Mouse (Mus musculus): ENCODE results near the gene Gm10491. TPM values are rescaled to one million over a fixed set of nuclear protein-coding genes. Genes with fewer than 3 reads are reported as not detected.

Gene Gm10491
- not detected in 2 replicates for polyA plus RNA-seq (2014; fragmentation: Nextera tagmentation; extraction: Ambion mirVana)

- H3K4me3 ChIP-seq (ENCODE audit: low read depth, low read length): no peak within 1 kb of the TSS
- H3K36me3 ChIP-seq (ENCODE audit: control insufficient read depth, insufficient read depth, low read length): no peaks in the 10 kb centered on the region; the same call in 1 of the 2 replicates
- H3K27me3 ChIP-seq (ENCODE audit: control insufficient read depth, insufficient read depth, low read length): no peaks in the 10 kb centered on the region
- 81% methylated on average over 5 of the region's 5 CpGs for WGBS
- DNase-seq (ENCODE audit: low spot score, missing footprints) (no peak), ATAC-seq (ENCODE audit: low FRiP score) (no peak)
- H3K9me3 ChIP-seq (ENCODE audit: control insufficient read depth, low read length): no peaks in the 10 kb centered on the region
- no peak within 1 kb of the TSS for H3K4me2 ChIP-seq
- no peak within 1 kb of the TSS for H3K9ac ChIP-seq (ENCODE audit: low read length)
- no peak within 1 kb of the TSS for H3K27ac ChIP-seq (ENCODE audit: low read depth, low read length)
- H3K4me1 ChIP-seq (ENCODE audit: control insufficient read depth, insufficient read depth, low read length): no peaks in the 10 kb centered on the region
Observed at GRCm38 (mm10) chrX:7907735-7908134, at the start of gene Gm10491. Gm10491 (minus strand) TSS chrX:7907835.

- H3K4me2 ChIP-seq: no peak overlapping the region
- no peaks in the 10 kb centered on the region; the same call in 1 of the 2 replicates for H3K4me1 ChIP-seq (ENCODE audit: control insufficient read depth, insufficient read depth, low read length)
- no peak overlapping the region for H3K27ac ChIP-seq (ENCODE audit: low read depth, low read length)
- no peaks in the 10 kb centered on the region for H3K36me3 ChIP-seq (ENCODE audit: control insufficient read depth, insufficient read depth, low read length)
- H3K4me3 ChIP-seq (ENCODE audit: low read depth, low read length): no peak overlapping the region
- WGBS: 96% methylated on average over 7 of the region's 7 CpGs
- no peak overlapping the region for H3K9ac ChIP-seq (ENCODE audit: low read length)
- H3K27me3 ChIP-seq (ENCODE audit: control insufficient read depth, insufficient read depth, low read length): no peaks in the 10 kb centered on the region
- DNase-seq (ENCODE audit: low spot score, missing footprints) (no peak), ATAC-seq (ENCODE audit: low FRiP score) (no peak)
- H3K9me3 ChIP-seq (ENCODE audit: control insufficient read depth, low read length): no peaks in the 10 kb centered on the region
Observed at GRCm38 (mm10) chrX:7950091-7950490, 42.5 kb upstream of the Gm10491 start.

- H3K36me3 ChIP-seq (ENCODE audit: control insufficient read depth, insufficient read depth, low read length): no peaks in the 10 kb centered on the region
- H3K9me3 ChIP-seq (ENCODE audit: control insufficient read depth, low read length): no peaks in the 10 kb centered on the region
- peak overlapping the region; percentile 47; the same call in 1 of the 2 replicates for H3K9ac ChIP-seq (ENCODE audit: low read length)
- no peaks in the 10 kb centered on the region for H3K27me3 ChIP-seq (ENCODE audit: control insufficient read depth, insufficient read depth, low read length)
- ATAC-seq (ENCODE audit: low FRiP score) (no peak), DNase-seq (ENCODE audit: low spot score, missing footprints) (peak; percentile 98)
- peak overlapping the region; percentile 25 for H3K4me3 ChIP-seq (ENCODE audit: low read depth, low read length)
- 10% methylated on average over 38 of the region's 38 CpGs for WGBS
- no peaks in the 10 kb centered on the region; the same call in 1 of the 2 replicates for H3K4me1 ChIP-seq (ENCODE audit: control insufficient read depth, insufficient read depth, low read length)
- peak overlapping the region; percentile 43 for H3K4me2 ChIP-seq
- H3K27ac ChIP-seq (ENCODE audit: low read depth, low read length): no peak overlapping the region; the same call in 1 of the 2 replicates
Observed at GRCm38 (mm10) chrX:7947900-7948492, 40.4 kb upstream of the Gm10491 start.

- Histone ChIP-seq H3K27ac (ENCODE audit: low read depth, low read length) (no peak within 1 kb of the TSS; the same call in 1 of the 2 replicates), H3K9ac (ENCODE audit: low read length) (peak within 1 kb of the TSS; percentile 48; the same call in 1 of the 2 replicates), H3K4me2 (peak within 1 kb of the TSS; percentile 53), H3K4me3 (ENCODE audit: low read depth, low read length) (peak within 1 kb of the TSS; percentile 43), H3K27me3 (ENCODE audit: control insufficient read depth, insufficient read depth, low read length) (no peaks in the 10 kb centered on the region), H3K4me1 (ENCODE audit: control insufficient read depth, insufficient read depth, low read length) (no peaks in the 10 kb centered on the region; the same call in 1 of the 2 replicates), H3K9me3 (ENCODE audit: control insufficient read depth, low read length) (no peaks in the 10 kb centered on the region), H3K36me3 (ENCODE audit: control insufficient read depth, insufficient read depth, low read length) (no peaks in the 10 kb centered on the region)
- ATAC-seq (ENCODE audit: low FRiP score) (peak; percentile 99), DNase-seq (ENCODE audit: low spot score, missing footprints) (peak; percentile 83)
- 20% methylated on average over 34 of the region's 37 CpGs for WGBS
Observed at GRCm38 (mm10) chrX:7947108-7947899, 39.7 kb upstream of the Gm10491 start, which contains the start of gene Hdac6. Hdac6 (minus strand) TSS chrX:7947889.

GRCm38 (mm10) chrX:7945618-7946017 is 38.0 kb upstream of the Gm10491 start:
- H3K27ac ChIP-seq (ENCODE audit: low read depth, low read length): no peak overlapping the region
- no peak overlapping the region for H3K9ac ChIP-seq (ENCODE audit: low read length)
- H3K27me3 ChIP-seq (ENCODE audit: control insufficient read depth, insufficient read depth, low read length): no peaks in the 10 kb centered on the region
- WGBS: 73% methylated on average over 8 of the region's 8 CpGs
- H3K4me3 ChIP-seq (ENCODE audit: low read depth, low read length): no peak overlapping the region
- no peaks in the 10 kb centered on the region for H3K36me3 ChIP-seq (ENCODE audit: control insufficient read depth, insufficient read depth, low read length)
- no peaks in the 10 kb centered on the region for H3K9me3 ChIP-seq (ENCODE audit: control insufficient read depth, low read length)
- no peak overlapping the region for H3K4me2 ChIP-seq
- DNase-seq (ENCODE audit: low spot score, missing footprints): no peak
- no peaks in the 10 kb centered on the region; the same call in 1 of the 2 replicates for H3K4me1 ChIP-seq (ENCODE audit: control insufficient read depth, insufficient read depth, low read length)
- no peak for ATAC-seq (ENCODE audit: low FRiP score)

GRCm38 (mm10) chrX:7937667-7938066 is 30.0 kb upstream of the Gm10491 start:
- no peaks in the 10 kb centered on the region for H3K9me3 ChIP-seq (ENCODE audit: control insufficient read depth, low read length)
- H3K27ac ChIP-seq (ENCODE audit: low read depth, low read length): no peak overlapping the region
- no peak overlapping the region for H3K4me2 ChIP-seq
- H3K4me1 ChIP-seq (ENCODE audit: control insufficient read depth, insufficient read depth, low read length): no peaks in the 10 kb centered on the region
- H3K27me3 ChIP-seq (ENCODE audit: control insufficient read depth, insufficient read depth, low read length): no peaks in the 10 kb centered on the region
- 95% methylated on average over 6 of the region's 6 CpGs for WGBS
- no peak for DNase-seq (ENCODE audit: low spot score, missing footprints)
- no peak overlapping the region for H3K9ac ChIP-seq (ENCODE audit: low read length)
- H3K4me3 ChIP-seq (ENCODE audit: low read depth, low read length): no peak overlapping the region
- H3K36me3 ChIP-seq (ENCODE audit: control insufficient read depth, insufficient read depth, low read length): 0 out of 2 replicates have a peak, but pooled peaks cover 2% of the 10 kb centered on the region
- ATAC-seq (ENCODE audit: low FRiP score): no peak

GRCm38 (mm10) chrX:7936874-7937273 is 29.2 kb upstream of the Gm10491 start:
- Histone ChIP-seq H3K4me3 (ENCODE audit: low read depth, low read length) (no peak overlapping the region), H3K4me2 (no peak overlapping the region), H3K4me1 (ENCODE audit: control insufficient read depth, insufficient read depth, low read length) (no peaks in the 10 kb centered on the region), H3K9me3 (ENCODE audit: control insufficient read depth, low read length) (no peaks in the 10 kb centered on the region), H3K27me3 (ENCODE audit: control insufficient read depth, insufficient read depth, low read length) (no peaks in the 10 kb centered on the region), H3K9ac (ENCODE audit: low read length) (no peak overlapping the region), H3K36me3 (ENCODE audit: control insufficient read depth, insufficient read depth, low read length) (0 out of 2 replicates have a peak, but pooled peaks cover 2% of the 10 kb centered on the region), H3K27ac (ENCODE audit: low read depth, low read length) (no peak overlapping the region)
- no peak for DNase-seq (ENCODE audit: low spot score, missing footprints)
- ATAC-seq (ENCODE audit: low FRiP score): no peak
- 44% methylated on average over 11 of the region's 11 CpGs for WGBS

GRCm38 (mm10) chrX:7928270-7928790 is 20.7 kb upstream of the Gm10491 start, which contains the start of gene Eras:
Eras (minus strand) TSS chrX:7928607.
- no peak within 1 kb of the TSS for H3K27ac ChIP-seq (ENCODE audit: low read depth, low read length)
- 0 out of 2 replicates have a peak, but pooled peaks cover 4% of the 10 kb centered on the region for H3K36me3 ChIP-seq (ENCODE audit: control insufficient read depth, insufficient read depth, low read length)
- H3K4me1 ChIP-seq (ENCODE audit: control insufficient read depth, insufficient read depth, low read length): no peaks in the 10 kb centered on the region
- no peak for DNase-seq (ENCODE audit: low spot score, missing footprints)
- H3K27me3 ChIP-seq (ENCODE audit: control insufficient read depth, insufficient read depth, low read length): peaks cover 9% of the 10 kb centered on the region
- no peak within 1 kb of the TSS for H3K9ac ChIP-seq (ENCODE audit: low read length)
- no peak for ATAC-seq (ENCODE audit: low FRiP score)
- WGBS: 11% methylated on average over 18 of the region's 19 CpGs
- H3K9me3 ChIP-seq (ENCODE audit: control insufficient read depth, low read length): no peaks in the 10 kb centered on the region
- H3K4me2 ChIP-seq: no peak within 1 kb of the TSS
- H3K4me3 ChIP-seq (ENCODE audit: low read depth, low read length): no peak within 1 kb of the TSS

Data from midbrain, embryonic 11.5 days (tissue).